Mouse (Mus musculus): ENCODE results near the gene Awat1. TPM values are rescaled to one million over a fixed set of nuclear protein-coding genes. Genes with fewer than 3 reads are reported as not detected.
A peak's percentile ranks its signal among the peaks of the same experiment; 100 is the strongest.

Gene Awat1
- polyA plus RNA-seq, 1 experiment: not detected

GRCm38 (mm10) chrX:100605314-100605713, 33.3 kb downstream of the Awat1 start, which contains the start of gene Arr3:
TSS of gene Arr3 (plus strand) at chrX:100605497.
- TF ChIP-seq CTCF (IDR thresholded peaks at IDR 0.05; ENCODE audit: control insufficient read depth, insufficient read depth, insufficient replicate concordance, low read depth, low read length): no peak
- no peak for TF ChIP-seq POLR2A (IDR thresholded peaks at IDR 0.05; ENCODE audit: control insufficient read depth, low read depth, low read length)
- Histone ChIP-seq H3K4me1 (ENCODE audit: control insufficient read depth, insufficient read depth, low read length) (no peaks in the 10 kb centered on the region), H3K4me3 (ENCODE audit: control insufficient read depth, low read depth, low read length) (no peak within 1 kb of the TSS), H3K27me3 (ENCODE audit: control insufficient read depth, insufficient read depth, low read length) (no peaks in the 10 kb centered on the region), H3K27ac (ENCODE audit: control insufficient read depth, insufficient read depth, low read depth, low read length) (no peak within 1 kb of the TSS), H3K36me3 (ENCODE audit: control insufficient read depth, insufficient read depth, low read length) (no peaks in the 10 kb centered on the region)

GRCm38 (mm10) chrX:100618488-100618887, 46.4 kb downstream of the Awat1 start:
- Histone ChIP-seq H3K27ac (ENCODE audit: control insufficient read depth, insufficient read depth, low read depth, low read length) (no peak overlapping the region), H3K4me3 (ENCODE audit: control insufficient read depth, low read depth, low read length) (no peak overlapping the region), H3K4me1 (ENCODE audit: control insufficient read depth, insufficient read depth, low read length) (no peaks in the 10 kb centered on the region), H3K36me3 (ENCODE audit: control insufficient read depth, insufficient read depth, low read length) (no peaks in the 10 kb centered on the region), H3K27me3 (ENCODE audit: control insufficient read depth, insufficient read depth, low read length) (no peaks in the 10 kb centered on the region)
- no peak for TF ChIP-seq POLR2A (IDR thresholded peaks at IDR 0.05; ENCODE audit: control insufficient read depth, low read depth, low read length)
- no peak for TF ChIP-seq CTCF (IDR thresholded peaks at IDR 0.05; ENCODE audit: control insufficient read depth, insufficient read depth, insufficient replicate concordance, low read depth, low read length)

GRCm38 (mm10) chrX:100621366-100621765, 49.3 kb downstream of the Awat1 start:
- Histone ChIP-seq H3K36me3 (ENCODE audit: control insufficient read depth, insufficient read depth, low read length) (no peaks in the 10 kb centered on the region), H3K27ac (ENCODE audit: control insufficient read depth, insufficient read depth, low read depth, low read length) (no peak overlapping the region), H3K27me3 (ENCODE audit: control insufficient read depth, insufficient read depth, low read length) (no peaks in the 10 kb centered on the region), H3K4me1 (ENCODE audit: control insufficient read depth, insufficient read depth, low read length) (no peaks in the 10 kb centered on the region; the same call in none of the 2 replicates), H3K4me3 (ENCODE audit: control insufficient read depth, low read depth, low read length) (no peak overlapping the region)
- no peak for TF ChIP-seq POLR2A (IDR thresholded peaks at IDR 0.05; ENCODE audit: control insufficient read depth, low read depth, low read length)

- Histone ChIP-seq H3K36me3 (ENCODE audit: control insufficient read depth, insufficient read depth, low read length) (no peaks in the 10 kb centered on the region), H3K4me3 (ENCODE audit: control insufficient read depth, low read depth, low read length) (no peak overlapping the region), H3K27me3 (ENCODE audit: control insufficient read depth, insufficient read depth, low read length) (no peaks in the 10 kb centered on the region), H3K4me1 (ENCODE audit: control insufficient read depth, insufficient read depth, low read length) (no peaks in the 10 kb centered on the region; the same call in none of the 2 replicates), H3K27ac (ENCODE audit: control insufficient read depth, insufficient read depth, low read depth, low read length) (no peak overlapping the region; the same call in 1 of the 2 replicates)
- no peak for TF ChIP-seq CTCF (IDR thresholded peaks at IDR 0.05; ENCODE audit: control insufficient read depth, insufficient read depth, insufficient replicate concordance, low read depth, low read length)
- TF ChIP-seq POLR2A (IDR thresholded peaks at IDR 0.05; ENCODE audit: control insufficient read depth, low read depth, low read length): no peak
Observed at GRCm38 (mm10) chrX:100624242-100624641, 52.2 kb downstream of the Awat1 start.

- peak overlapping the region; percentile 36; the same call in 1 of the 2 replicates for H3K27ac ChIP-seq (ENCODE audit: control insufficient read depth, insufficient read depth, low read depth, low read length)
Observed at GRCm38 (mm10) chrX:100625146-100625545, 53.1 kb downstream of the Awat1 start.

GRCm38 (mm10) chrX:100625546-100625801, 53.4 kb downstream of the Awat1 start, which contains the start of gene Kif4:
TSS of gene Kif4 (plus strand) at chrX:100625737.
- no peaks in the 10 kb centered on the region; the same call in none of the 2 replicates for H3K4me1 ChIP-seq (ENCODE audit: control insufficient read depth, insufficient read depth, low read length)
- peak within 1 kb of the TSS; percentile 90 for H3K4me3 ChIP-seq (ENCODE audit: control insufficient read depth, low read depth, low read length)
- H3K27me3 ChIP-seq (ENCODE audit: control insufficient read depth, insufficient read depth, low read length): no peaks in the 10 kb centered on the region
- no peaks in the 10 kb centered on the region for H3K36me3 ChIP-seq (ENCODE audit: control insufficient read depth, insufficient read depth, low read length)
- TF ChIP-seq POLR2A (IDR thresholded peaks at IDR 0.05; ENCODE audit: control insufficient read depth, low read depth, low read length) (no peak), CTCF (IDR thresholded peaks at IDR 0.05; ENCODE audit: control insufficient read depth, insufficient read depth, insufficient replicate concordance, low read depth, low read length) (no peak)
- H3K27ac ChIP-seq (ENCODE audit: control insufficient read depth, insufficient read depth, low read depth, low read length): peak within 1 kb of the TSS; percentile 62

More at GRCm38 (mm10) chrX:100625146-100625545, 53.1 kb downstream of the Awat1 start:
- Histone ChIP-seq H3K4me3 (ENCODE audit: control insufficient read depth, low read depth, low read length) (peak overlapping the region; percentile 8; the same call in 1 of the 2 replicates), H3K36me3 (ENCODE audit: control insufficient read depth, insufficient read depth, low read length) (no peaks in the 10 kb centered on the region), H3K4me1 (ENCODE audit: control insufficient read depth, insufficient read depth, low read length) (no peaks in the 10 kb centered on the region; the same call in none of the 2 replicates), H3K27me3 (ENCODE audit: control insufficient read depth, insufficient read depth, low read length) (no peaks in the 10 kb centered on the region)
- TF ChIP-seq CTCF (IDR thresholded peaks at IDR 0.05; ENCODE audit: control insufficient read depth, insufficient read depth, insufficient replicate concordance, low read depth, low read length) (no peak), POLR2A (IDR thresholded peaks at IDR 0.05; ENCODE audit: control insufficient read depth, low read depth, low read length) (no peak)

- TF ChIP-seq POLR2A (IDR thresholded peaks at IDR 0.05; ENCODE audit: control insufficient read depth, low read depth, low read length) (peak; percentile 29; the same call in 1 of the 2 replicates), CTCF (IDR thresholded peaks at IDR 0.05; ENCODE audit: control insufficient read depth, insufficient read depth, insufficient replicate concordance, low read depth, low read length) (no peak)
- Histone ChIP-seq H3K27ac (ENCODE audit: control insufficient read depth, insufficient read depth, low read depth, low read length) (peak within 1 kb of the TSS; percentile 62), H3K4me3 (ENCODE audit: control insufficient read depth, low read depth, low read length) (peak within 1 kb of the TSS; percentile 90), H3K36me3 (ENCODE audit: control insufficient read depth, insufficient read depth, low read length) (no peaks in the 10 kb centered on the region), H3K27me3 (ENCODE audit: control insufficient read depth, insufficient read depth, low read length) (no peaks in the 10 kb centered on the region), H3K4me1 (ENCODE audit: control insufficient read depth, insufficient read depth, low read length) (no peaks in the 10 kb centered on the region; the same call in none of the 2 replicates)
Observed at GRCm38 (mm10) chrX:100625802-100626793, 54.0 kb downstream of the Awat1 start, which contains the start of gene Pdzd11. TSS of gene Pdzd11 (minus strand) at chrX:100626568.

Other genes starting within 250 kb of the Awat1 start
- 6.8 and 7.3 TPM in 2 replicates for gene Otud6a, start 143.2 kb upstream of the Awat1 start, polyA plus RNA-seq (2012; rRNA removed)
- 2.1 and 2.4 TPM in 2 replicates for gene Awat2, start 129.5 kb upstream of the Awat1 start, polyA plus RNA-seq (2012; rRNA removed)
- 3.1 and 3.3 TPM in 2 replicates for gene Igbp1, start 78.0 kb upstream of the Awat1 start, polyA plus RNA-seq (2012; rRNA removed)
- gene Dgat2l6, start 47.4 kb upstream of the Awat1 start, polyA plus RNA-seq (2012; rRNA removed): not detected in 2 replicates
- not detected in 2 replicates for gene P2ry4, start 22.6 kb downstream of the Awat1 start, polyA plus RNA-seq (2012; rRNA removed)
- gene Arr3, start 33.2 kb downstream of the Awat1 start, polyA plus RNA-seq (2012; rRNA removed): not detected in 2 replicates
- 1.0 and 1.1 TPM in 2 replicates for gene Kif4, start 53.5 kb downstream of the Awat1 start, polyA plus RNA-seq (2012; rRNA removed)
- gene Pdzd11, start 54.3 kb downstream of the Awat1 start, polyA plus RNA-seq (2012; rRNA removed): 7.3 and 7.7 TPM in 2 replicates
- gene Gdpd2, start 157.6 kb downstream of the Awat1 start, polyA plus RNA-seq (2012; rRNA removed): 1.6 and 1.8 TPM in 2 replicates
- 8.3 and 11.4 TPM in 2 replicates for gene Dlg3, start 195.5 kb downstream of the Awat1 start, polyA plus RNA-seq (2012; rRNA removed)